Mouse (Mus musculus) midbrain, embryonic 16.5 days (tissue): Measurements from ENCODE around the gene Lmod1. TPM values are rescaled to one million over a fixed set of nuclear protein-coding genes. Genes with fewer than 3 reads are reported as not detected.

ENCODE experiments used
- ATAC-seq: fragments of 200-750 bp; cut with Nextera tagmentation; 2 replicates; pipeline ENCODE4 v1.8.0; 2017; ENCODE audit warnings: moderate TSS enrichment
- H3K27ac ChIP-seq: fragments of 300-500 bp; sonication (generic); 2 replicates; pipeline ENCODE4 v1.5.1; 2014; ENCODE audit warnings: mild to moderate bottlenecking, low read length, mixed read lengths
- H3K27me3 ChIP-seq: fragments of 300-500 bp; sonication (generic); 2 replicates; pipeline ENCODE4 v1.6.1; 2014; ENCODE audit warnings: low read depth, low read length, mixed read lengths; ENCODE audit not compliant: control insufficient read depth, insufficient read depth
- H3K36me3 ChIP-seq: fragments of 300-500 bp; sonication (generic); 2 replicates; pipeline ENCODE4 v1.6.1; 2014; ENCODE audit warnings: mild to moderate bottlenecking, low read length, moderate library complexity, mixed read lengths; ENCODE audit not compliant: control insufficient read depth, insufficient read depth
- H3K4me1 ChIP-seq: fragments of 300-500 bp; sonication (generic); 2 replicates; pipeline ENCODE4 v1.6.1; 2014; ENCODE audit warnings: mild to moderate bottlenecking, low read length, mixed read lengths; ENCODE audit not compliant: control insufficient read depth, insufficient read depth
- H3K4me2 ChIP-seq: fragments of 300-500 bp; sonication (generic); 2 replicates; pipeline ENCODE4 v1.6.1; 2014; ENCODE audit warnings: mild to moderate bottlenecking, low read length, mixed read lengths
- H3K4me3 ChIP-seq: fragments of 300-500 bp; sonication (generic); 2 replicates; pipeline ENCODE4 v1.5.1; 2014; ENCODE audit warnings: low read depth, mild to moderate bottlenecking, low read length, moderate library complexity, mixed read lengths
- H3K9ac ChIP-seq: fragments of 300-500 bp; sonication (generic); 2 replicates; pipeline ENCODE4 v1.6.1; 2014; ENCODE audit warnings: low read depth, low read length, mixed read lengths
- H3K9me3 ChIP-seq: fragments of 300-500 bp; sonication (generic); replicated peaks from 2 replicates; pipeline ENCODE4 v1.6.1; 2014; ENCODE audit warnings: mild to moderate bottlenecking, low read length, mixed read lengths; ENCODE audit not compliant: control insufficient read depth, poor library complexity, severe bottlenecking
- WGBS: fragments of 180-500 bp; shearing (Covaris S2); extraction: QIAGEN DNeasy Blood & Tissue Kit; methylation state at CpG from one replicate; pipeline ENCODE4 v1.1.7; 2014; 5-methylcytosine and 5-hydroxymethylcytosine counted together
- polyA plus RNA-seq: library from polyadenylated mRNA; unstranded; fragments of >200 nt; fragmentation: Nextera tagmentation; extraction: Ambion mirVana; gene quantifications from 2 replicates; pipeline ENCODE4 v1.2.1, GENCODE M21; 2015

Gene Lmod1
- polyA plus RNA-seq, 1 experiment from 2014 or later, result 0.41 TPM

GRCm38 (mm10) chr1:135312201-135312600, 12.4 kb upstream of the Lmod1 start:
- Histone ChIP-seq H3K9me3 (no peaks in the 10 kb centered on the region), H3K4me1 (peaks cover 19% of the 10 kb centered on the region), H3K27ac (no peak overlapping the region), H3K4me2 (peak overlapping the region; percentile 78), H3K9ac (no peak overlapping the region), H3K36me3 (peaks cover 7% of the 10 kb centered on the region; the same call in 1 of the 2 replicates), H3K27me3 (no peaks in the 10 kb centered on the region), H3K4me3 (peak overlapping the region; percentile 98)
- WGBS, result 96% methylated on average over 4 of the region's 4 CpGs
- ATAC-seq, result no peak

- 0% methylated on average over 51 of the region's 51 CpGs for WGBS
- H3K27ac ChIP-seq, result peak within 1 kb of the TSS; percentile 89
- no peaks in the 10 kb centered on the region for H3K9me3 ChIP-seq
- peak within 1 kb of the TSS; percentile 78 for H3K4me2 ChIP-seq
- H3K27me3 ChIP-seq, result no peaks in the 10 kb centered on the region
- ATAC-seq, result peak; percentile 100
- H3K4me3 ChIP-seq, result peak within 1 kb of the TSS; percentile 98
- H3K36me3 ChIP-seq, result peaks cover 5% of the 10 kb centered on the region; the same call in 1 of the 2 replicates
- peaks cover 19% of the 10 kb centered on the region for H3K4me1 ChIP-seq
- peak within 1 kb of the TSS; percentile 97 for H3K9ac ChIP-seq
Observed at GRCm38 (mm10) chr1:135313284-135314031, 11.1 kb upstream of the Lmod1 start, which contains the start of gene Timm17a. Timm17a (minus strand) TSS chr1:135313778.

GRCm38 (mm10) chr1:135323367-135323901, 1.2 kb upstream of the Lmod1 start:
- 83% methylated on average over 7 of the region's 7 CpGs for WGBS
- H3K4me2 ChIP-seq, result no peak overlapping the region
- H3K9me3 ChIP-seq, result no peaks in the 10 kb centered on the region
- no peak overlapping the region for H3K4me3 ChIP-seq
- no peak for ATAC-seq
- no peaks in the 10 kb centered on the region for H3K4me1 ChIP-seq
- no peaks in the 10 kb centered on the region for H3K36me3 ChIP-seq
- no peak overlapping the region for H3K27ac ChIP-seq
- no peak overlapping the region for H3K9ac ChIP-seq
- H3K27me3 ChIP-seq, result no peaks in the 10 kb centered on the region; the same call in 1 of the 2 replicates

- Histone ChIP-seq H3K36me3 (no peaks in the 10 kb centered on the region), H3K4me2 (no peak overlapping the region), H3K27ac (no peak overlapping the region), H3K4me3 (no peak overlapping the region), H3K9ac (no peak overlapping the region), H3K9me3 (no peaks in the 10 kb centered on the region), H3K27me3 (no peaks in the 10 kb centered on the region; the same call in 1 of the 2 replicates), H3K4me1 (no peaks in the 10 kb centered on the region)
- ATAC-seq, result no peak
- WGBS, result 83% methylated on average over 2 of the region's 2 CpGs
Observed at GRCm38 (mm10) chr1:135325934-135326333, 1.3 kb downstream of the Lmod1 start.

- H3K9ac ChIP-seq, result no peak overlapping the region
- no peak for ATAC-seq
- no peak overlapping the region for H3K27ac ChIP-seq
- no peaks in the 10 kb centered on the region for H3K27me3 ChIP-seq
- WGBS, result 67% methylated on average over 5 of the region's 5 CpGs
- H3K4me2 ChIP-seq, result no peak overlapping the region
- H3K9me3 ChIP-seq, result no peaks in the 10 kb centered on the region
- H3K4me1 ChIP-seq, result no peaks in the 10 kb centered on the region
- H3K4me3 ChIP-seq, result no peak overlapping the region
- no peaks in the 10 kb centered on the region for H3K36me3 ChIP-seq
Observed at GRCm38 (mm10) chr1:135328368-135328767, 3.8 kb downstream of the Lmod1 start.

GRCm38 (mm10) chr1:135330578-135330977, 6.0 kb downstream of the Lmod1 start:
- 74% methylated on average over 6 of the region's 6 CpGs for WGBS

GRCm38 (mm10) chr1:135341947-135342346, 17.3 kb downstream of the Lmod1 start:
- no peaks in the 10 kb centered on the region for H3K9me3 ChIP-seq
- no peak for ATAC-seq
- H3K27me3 ChIP-seq, result no peaks in the 10 kb centered on the region
- no peaks in the 10 kb centered on the region for H3K36me3 ChIP-seq
- H3K4me1 ChIP-seq, result no peaks in the 10 kb centered on the region
- no peak overlapping the region for H3K9ac ChIP-seq
- H3K27ac ChIP-seq, result no peak overlapping the region
- no peak overlapping the region for H3K4me3 ChIP-seq
- 80% methylated on average over 8 of the region's 8 CpGs for WGBS
- H3K4me2 ChIP-seq, result no peak overlapping the region

More at GRCm38 (mm10) chr1:135330578-135330977, 6.0 kb downstream of the Lmod1 start:
- H3K36me3 ChIP-seq, result no peaks in the 10 kb centered on the region
- H3K4me1 ChIP-seq, result no peaks in the 10 kb centered on the region
- no peaks in the 10 kb centered on the region for H3K27me3 ChIP-seq
- H3K27ac ChIP-seq, result no peak overlapping the region
- no peak overlapping the region for H3K4me3 ChIP-seq
- no peak overlapping the region for H3K9ac ChIP-seq
- H3K4me2 ChIP-seq, result no peak overlapping the region
- ATAC-seq, result no peak
- H3K9me3 ChIP-seq, result no peaks in the 10 kb centered on the region

- H3K27ac ChIP-seq, result no peak overlapping the region
- no peaks in the 10 kb centered on the region for H3K9me3 ChIP-seq
- 59% methylated on average over 4 of the region's 4 CpGs for WGBS
- no peak overlapping the region for H3K4me2 ChIP-seq
- H3K9ac ChIP-seq, result no peak overlapping the region
- no peak overlapping the region for H3K4me3 ChIP-seq
- H3K4me1 ChIP-seq, result no peaks in the 10 kb centered on the region
- no peaks in the 10 kb centered on the region for H3K27me3 ChIP-seq
- no peaks in the 10 kb centered on the region for H3K36me3 ChIP-seq
- no peak for ATAC-seq
Observed at GRCm38 (mm10) chr1:135344026-135344425, 19.4 kb downstream of the Lmod1 start.

- H3K4me3 ChIP-seq, result no peak overlapping the region
- no peaks in the 10 kb centered on the region for H3K4me1 ChIP-seq
- H3K9ac ChIP-seq, result no peak overlapping the region
- no peaks in the 10 kb centered on the region for H3K9me3 ChIP-seq
- no peak for ATAC-seq
- H3K4me2 ChIP-seq, result no peak overlapping the region
- no peaks in the 10 kb centered on the region for H3K27me3 ChIP-seq
- 68% methylated on average over 3 of the region's 3 CpGs for WGBS
- H3K27ac ChIP-seq, result no peak overlapping the region
- H3K36me3 ChIP-seq, result no peaks in the 10 kb centered on the region
Observed at GRCm38 (mm10) chr1:135346891-135347290, 22.3 kb downstream of the Lmod1 start.
